Mouse (Mus musculus) bone marrow, adult 2 months (tissue): ENCODE measurements around the gene Padi4.

Source experiments
- CTCF ChIP-seq: fragments of 200-500 bp; IDR thresholded peaks from 2 replicates; pipeline ENCODE4 v1.5.1; 2011; ENCODE audit warnings: low read length, control low read depth; ENCODE audit not compliant: control insufficient read depth, insufficient read depth
- POLR2A ChIP-seq: fragments of 200-500 bp; IDR thresholded peaks from 2 replicates; pipeline ENCODE4 v1.6.1; 2011; ENCODE audit warnings: low read depth, mild to moderate bottlenecking, control low read depth, low read length, borderline replicate concordance; ENCODE audit not compliant: control insufficient read depth

GRCm38 (mm10) chr4:140720091-140720490 lies 53.9 kb downstream of the Padi4 start:
- TF ChIP-seq CTCF (no peak), POLR2A (no peak)
